Mouse (Mus musculus) embryonic fibroblast, embryonic 13.5 days (primary cell): Measurements from ENCODE around the gene Cox16. TPM values are rescaled to one million over a fixed set of nuclear protein-coding genes. Genes with fewer than 3 reads are reported as not detected.
"Not testable (repeated sequence)": the region's sequence is repeated elsewhere in the genome, so short reads cannot be mapped to it uniquely, and the experiment has no call there.

ENCODE experiments used
- H3K27ac ChIP-seq: 2 replicates; pipeline ENCODE4 v1.5.1; 2012; ENCODE audit warnings: low read length, control low read depth, inconsistent platforms; ENCODE audit not compliant: insufficient read depth
- H3K4me1 ChIP-seq: 2 replicates; pipeline ENCODE4 v1.6.1; 2011; ENCODE audit warnings: low read length; ENCODE audit not compliant: control insufficient read depth, insufficient read depth
- H3K4me3 ChIP-seq: 2 replicates; pipeline ENCODE4 v1.5.1; 2011; ENCODE audit warnings: mild to moderate bottlenecking, control low read depth, low read length; ENCODE audit not compliant: insufficient read depth
- CTCF ChIP-seq: IDR thresholded peaks from 2 replicates; pipeline ENCODE4 v1.5.1; 2011; ENCODE audit warnings: mild to moderate bottlenecking, control low read depth, low read length, moderate library complexity, borderline replicate concordance; ENCODE audit not compliant: insufficient read depth
- POLR2A ChIP-seq: IDR thresholded peaks from 2 replicates; pipeline ENCODE4 v1.6.1; 2011; ENCODE audit warnings: low read depth, mild to moderate bottlenecking, control low read depth, low read length, moderate library complexity
- polyA plus RNA-seq: library from polyadenylated mRNA; stranded (reverse); fragments of >200 nt; gene quantifications from 2 replicates; pipeline ENCODE4 v1.2.4, GENCODE M21; 2011; ENCODE audit warnings: low read depth; ENCODE audit not compliant: missing spikeins, insufficient read length

Cox16 gene
- polyA plus RNA-seq, 1 experiment, result 68.8 TPM

DNA sequence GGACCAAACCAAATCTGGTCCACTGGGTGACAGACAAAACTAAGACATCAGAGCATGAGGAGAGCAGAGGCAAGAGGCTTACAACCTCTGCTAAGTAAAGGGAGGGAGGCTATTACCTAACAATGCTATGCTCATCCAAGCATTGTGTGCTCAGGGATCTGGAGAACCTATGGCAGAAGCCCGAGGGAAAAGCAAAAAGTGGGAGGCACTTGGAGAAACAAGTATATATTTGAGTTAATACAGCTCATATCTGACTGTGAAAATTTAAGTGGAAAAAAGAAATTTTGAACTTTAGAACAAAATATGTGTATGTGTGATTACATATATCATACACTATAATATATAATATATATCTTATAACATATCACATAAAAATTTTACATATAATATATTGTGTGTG, 63.1 kb downstream of the Cox16 start, which contains the start of gene Adam4:
Gene Adam4, minus strand, starts transcription at position 101 of the 400 bp plus-strand sequence.
- Histone ChIP-seq H3K27ac (no peak within 1 kb of the TSS), H3K4me1 (no peaks in the 10 kb centered on the region), H3K4me3 (no peak within 1 kb of the TSS)
- TF ChIP-seq CTCF (no peak), POLR2A (no peak)

- Histone ChIP-seq H3K4me1 (no peaks in the 10 kb centered on the region), H3K4me3 (no peak overlapping the region), H3K27ac (no peak overlapping the region)
- TF ChIP-seq POLR2A (no peak), CTCF (no peak)
These were observed 71.7 kb downstream of the Cox16 start for GRCm38 (mm10) chr12:81413211-81413610.

- H3K4me1 ChIP-seq, result no peaks in the 10 kb centered on the region
- no peak for TF ChIP-seq CTCF
- TF ChIP-seq POLR2A, result no peak
- H3K4me3 ChIP-seq, result no peak overlapping the region
- H3K27ac ChIP-seq, result no peak overlapping the region
These were observed 76.0 kb downstream of the Cox16 start for GRCm38 (mm10) chr12:81408966-81409365.

DNA sequence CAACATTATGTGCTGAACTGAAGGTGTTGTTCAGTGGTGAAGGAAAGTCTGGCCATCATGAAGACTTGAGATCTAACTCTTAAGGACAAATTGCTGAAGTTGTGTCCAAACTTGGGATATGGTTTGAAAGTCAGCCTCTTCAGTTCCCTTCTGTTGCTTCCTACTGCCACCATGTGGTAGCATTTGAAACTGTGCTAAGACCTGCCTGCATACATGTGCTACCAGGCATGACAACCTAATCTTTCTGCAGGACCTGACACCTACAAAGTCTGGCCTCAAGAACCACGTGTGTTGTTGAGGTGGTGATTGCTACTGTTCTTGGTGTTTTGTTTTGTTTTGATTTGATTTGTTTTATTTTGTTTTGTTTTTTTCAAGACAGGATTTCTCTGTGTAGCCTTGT, 82.7 kb downstream of the Cox16 start:
- H3K27ac ChIP-seq, result no peak overlapping the region
- no peaks in the 10 kb centered on the region for H3K4me1 ChIP-seq
- no peak overlapping the region for H3K4me3 ChIP-seq
- TF ChIP-seq POLR2A, result no peak
- peak; percentile 26; the same call in 1 of the 2 replicates for TF ChIP-seq CTCF

DNA sequence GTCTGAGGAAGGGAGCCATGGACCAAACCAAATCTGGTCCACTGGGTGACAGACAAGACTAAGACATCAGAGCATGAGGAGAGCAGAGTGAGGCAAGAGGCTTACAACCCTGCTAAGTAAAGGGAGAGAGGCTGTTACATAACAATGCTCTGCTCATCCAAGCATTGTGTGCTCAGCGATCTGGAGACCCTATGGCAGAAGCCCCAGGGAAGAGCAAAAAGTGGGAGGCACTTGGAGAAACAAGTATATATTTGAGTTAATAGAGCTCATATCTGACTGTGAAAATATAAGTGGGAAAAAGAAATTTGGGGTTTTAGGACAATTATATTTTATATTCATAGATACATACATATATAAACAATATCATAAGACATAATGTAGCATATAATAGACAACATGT, 105.6 kb downstream of the Cox16 start, which contains the start of gene Gm4787:
Gene Gm4787, minus strand, starts transcription at position 101 of the 400 bp plus-strand sequence.
- not testable (repeated sequence) for H3K27ac ChIP-seq, H3K4me1 ChIP-seq, H3K4me3 ChIP-seq

DNA sequence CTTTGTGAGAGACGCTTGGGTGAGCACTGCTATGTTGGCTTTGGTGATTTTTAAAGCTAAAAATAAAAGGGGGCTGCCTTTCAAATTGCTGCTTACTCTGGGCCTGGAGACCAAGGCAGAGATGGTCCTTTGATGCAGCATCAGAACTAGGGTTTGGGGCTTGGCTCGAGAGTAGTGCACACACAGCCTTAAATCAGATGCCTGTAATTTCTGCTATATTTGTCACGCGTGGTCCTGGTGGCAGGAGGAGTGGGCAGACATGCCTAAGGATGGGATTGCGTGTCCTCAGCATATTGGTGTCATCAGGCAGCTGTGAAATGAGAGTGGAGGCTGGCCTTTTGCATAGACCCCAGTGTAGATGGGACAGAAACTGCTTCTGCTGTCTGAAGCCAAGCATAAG, 151.1 kb downstream of the Cox16 start:
- no peak overlapping the region for H3K4me3 ChIP-seq
- H3K4me1 ChIP-seq, result no peaks in the 10 kb centered on the region
- no peak overlapping the region for H3K27ac ChIP-seq
- TF ChIP-seq CTCF (no peak), POLR2A (no peak)

DNA sequence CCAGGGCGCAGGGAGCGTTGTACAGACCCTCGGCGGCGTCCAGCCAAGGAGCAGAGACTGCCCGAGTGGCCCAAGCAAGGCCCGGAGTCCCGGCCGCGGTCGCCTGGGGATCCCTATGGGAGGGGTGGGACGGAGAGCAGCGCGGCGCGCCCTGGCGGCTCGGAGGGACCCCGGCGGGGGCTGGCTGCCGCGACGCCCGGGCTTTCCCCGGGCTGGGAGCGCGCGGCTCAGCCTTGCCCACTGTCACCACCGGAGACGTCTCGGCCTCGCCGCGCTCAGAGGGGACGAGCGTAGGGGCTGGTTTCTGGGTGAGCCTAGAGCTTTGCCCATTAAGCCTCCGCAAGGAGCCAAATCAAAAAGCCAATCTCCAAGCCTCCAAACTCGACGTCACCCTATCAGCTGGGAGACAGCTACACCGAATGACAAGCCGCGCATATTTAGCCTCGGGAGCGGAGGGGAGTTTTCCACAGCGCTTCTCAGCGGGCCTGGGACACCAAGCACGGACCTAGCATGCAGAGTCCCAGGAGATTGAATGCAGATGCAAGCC, 152.0 kb downstream of the Cox16 start, which contains the start of gene Slc8a3:
Gene Slc8a3, minus strand, starts transcription at position 306 of the 547 bp plus-strand sequence.
- TF ChIP-seq POLR2A (no peak), CTCF (no peak)
- no peak within 1 kb of the TSS for H3K27ac ChIP-seq
- H3K4me3 ChIP-seq, result peak within 1 kb of the TSS; percentile 33
- no peaks in the 10 kb centered on the region for H3K4me1 ChIP-seq

DNA sequence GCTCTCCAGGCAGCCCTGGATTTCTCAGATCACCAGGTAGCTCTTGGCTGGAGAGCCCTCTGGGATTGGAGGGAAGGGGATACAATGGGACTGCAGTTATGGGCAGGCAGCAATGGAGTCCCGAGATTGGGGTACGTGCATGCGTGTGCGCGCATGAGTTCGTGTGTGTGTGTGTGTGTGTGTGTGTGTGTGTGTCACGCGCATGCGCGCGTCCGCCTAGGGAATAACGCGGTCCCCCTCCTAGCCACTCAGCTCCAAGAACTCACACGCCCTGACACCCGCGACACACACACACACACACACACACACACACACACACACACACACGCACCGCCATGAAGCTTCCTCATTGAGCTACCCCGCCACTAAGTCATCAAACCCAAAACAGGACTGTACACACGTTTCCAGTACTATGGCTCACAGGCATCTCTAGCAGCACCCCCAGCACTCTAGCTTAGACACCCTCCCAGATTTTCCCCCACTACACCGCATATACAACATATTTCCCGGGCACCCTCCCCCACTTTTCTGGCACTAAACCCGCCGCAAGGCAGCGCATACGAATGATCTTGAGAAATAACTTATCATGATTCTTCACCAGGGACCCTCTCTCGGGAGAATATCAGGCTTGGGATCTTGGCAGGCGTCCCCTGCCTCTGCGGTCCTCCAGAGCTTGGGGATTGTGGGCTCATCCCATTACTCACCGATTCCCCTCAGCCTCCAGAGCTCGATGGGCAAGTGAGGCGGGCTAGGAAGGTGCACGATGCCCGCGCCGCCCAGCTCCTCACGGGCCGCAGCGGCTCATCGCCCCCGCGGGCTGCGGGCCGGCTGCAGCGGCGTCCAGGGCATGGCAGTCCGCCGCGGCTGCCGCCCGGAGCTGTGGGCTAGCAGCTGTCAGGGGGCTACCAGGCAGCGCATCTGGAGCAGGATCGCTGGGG, 152.7 kb downstream of the Cox16 start:
- Histone ChIP-seq H3K4me3 (peak overlapping the region; percentile 33), H3K27ac (no peak overlapping the region)

DNA sequence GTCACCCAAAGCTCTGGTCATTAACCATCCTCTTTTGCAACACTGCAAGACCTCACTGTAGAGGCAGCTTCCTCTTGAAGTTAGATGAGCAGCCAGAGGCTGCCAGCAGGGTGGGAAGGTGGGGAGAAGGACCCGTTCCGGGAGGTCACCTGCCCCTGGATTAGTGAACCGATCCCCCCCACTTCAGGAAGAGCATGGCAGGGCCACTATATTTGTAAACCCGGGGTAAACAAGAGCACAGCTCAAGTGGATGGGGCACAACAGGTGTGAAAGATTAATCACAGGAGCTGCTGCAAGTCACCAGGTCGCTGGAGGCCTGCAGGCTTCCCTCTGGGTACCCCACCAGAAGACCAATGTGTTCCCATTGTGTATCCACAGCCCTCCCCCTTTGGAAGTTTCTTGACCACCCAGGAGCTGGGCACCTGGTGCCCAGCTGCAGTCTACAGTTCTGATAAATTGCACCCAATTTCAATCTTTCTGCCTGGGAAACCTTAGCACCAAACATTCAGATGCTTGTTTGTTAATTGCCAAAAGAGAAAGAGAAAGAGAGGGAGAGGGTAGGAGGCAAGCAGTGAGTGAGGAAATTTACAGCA, 153.8 kb downstream of the Cox16 start:
- TF ChIP-seq POLR2A (no peak), CTCF (no peak)
- Histone ChIP-seq H3K4me3 (no peak overlapping the region), H3K27ac (no peak overlapping the region), H3K4me1 (no peaks in the 10 kb centered on the region)

More for the DNA sequence above, 152.7 kb downstream of the Cox16 start:
- H3K4me1 ChIP-seq, result no peaks in the 10 kb centered on the region
- TF ChIP-seq POLR2A, result no peak
- no peak for TF ChIP-seq CTCF

GRCm38 (mm10) chr12:81324991-81325390, 159.9 kb downstream of the Cox16 start:
- H3K4me1 ChIP-seq, result no peaks in the 10 kb centered on the region
- TF ChIP-seq POLR2A (no peak), CTCF (no peak)
- H3K27ac ChIP-seq, result no peak overlapping the region
- no peak overlapping the region for H3K4me3 ChIP-seq
